Mouse (Mus musculus) kidney, embryonic 14.5 days (tissue): ENCODE measurements around the gene Vangl1. TPM values are rescaled to one million over a fixed set of nuclear protein-coding genes. Genes with fewer than 3 reads are reported as not detected.
A peak's percentile ranks its signal among the peaks of the same experiment; 100 is the strongest.

Experiments
- ATAC-seq: fragments of 200-750 bp; cut with Nextera tagmentation; 2 replicates; pipeline ENCODE4 v1.8.0; 2017; ENCODE audit warnings: moderate number of reproducible peaks, mild to moderate bottlenecking, moderate TSS enrichment, moderate library complexity; ENCODE audit not compliant: low FRiP score, low TSS enrichment
- H3K27ac ChIP-seq: fragments of 300-500 bp; sonication (generic); 2 replicates; pipeline ENCODE4 v1.5.1; 2014; ENCODE audit warnings: low read depth, mild to moderate bottlenecking, low read length, moderate library complexity, mixed read lengths
- H3K27me3 ChIP-seq: fragments of 300-500 bp; sonication (generic); 2 replicates; pipeline ENCODE4 v1.6.1; 2014; ENCODE audit warnings: mild to moderate bottlenecking, low read length; ENCODE audit not compliant: control insufficient read depth, insufficient read depth
- H3K36me3 ChIP-seq: fragments of 300-500 bp; sonication (generic); 2 replicates; pipeline ENCODE4 v1.6.1; 2014; ENCODE audit warnings: low read length, mixed read lengths; ENCODE audit not compliant: control insufficient read depth, insufficient read depth
- H3K4me1 ChIP-seq: fragments of 300-500 bp; sonication (generic); 2 replicates; pipeline ENCODE4 v1.6.1; 2014; ENCODE audit warnings: low read length, mixed read lengths; ENCODE audit not compliant: control insufficient read depth, insufficient read depth
- H3K4me2 ChIP-seq: fragments of 300-500 bp; sonication (generic); replicated peaks from 2 replicates; pipeline ENCODE4 v1.6.1; 2014; ENCODE audit warnings: low read depth, mild to moderate bottlenecking, low read length
- H3K4me3 ChIP-seq: fragments of 300-500 bp; sonication (generic); 2 replicates; pipeline ENCODE4 v1.5.1; 2014; ENCODE audit warnings: mild to moderate bottlenecking, low read length
- H3K9ac ChIP-seq: fragments of 300-500 bp; sonication (generic); 2 replicates; pipeline ENCODE4 v1.6.1; 2014; ENCODE audit warnings: low read depth, mild to moderate bottlenecking, low read length, moderate library complexity
- H3K9me3 ChIP-seq: fragments of 300-500 bp; sonication (generic); 2 replicates; pipeline ENCODE4 v1.6.1; 2016; ENCODE audit warnings: low read length; ENCODE audit not compliant: control insufficient read depth
- WGBS: fragments of 180-500 bp; shearing (Covaris S2); extraction: QIAGEN DNeasy Blood & Tissue Kit; methylation state at CpG from one replicate; pipeline ENCODE4 v1.1.7; 2014; 5-methylcytosine and 5-hydroxymethylcytosine counted together
- polyA plus RNA-seq: library from polyadenylated mRNA; unstranded; fragments of >200 nt; fragmentation: Nextera tagmentation; extraction: Ambion mirVana; gene quantifications from 2 replicates; pipeline ENCODE4 v1.2.1, GENCODE M21; 2014

Gene Vangl1
- polyA plus RNA-seq, 1 experiment from 2014 or later = 22.4 TPM

DNA sequence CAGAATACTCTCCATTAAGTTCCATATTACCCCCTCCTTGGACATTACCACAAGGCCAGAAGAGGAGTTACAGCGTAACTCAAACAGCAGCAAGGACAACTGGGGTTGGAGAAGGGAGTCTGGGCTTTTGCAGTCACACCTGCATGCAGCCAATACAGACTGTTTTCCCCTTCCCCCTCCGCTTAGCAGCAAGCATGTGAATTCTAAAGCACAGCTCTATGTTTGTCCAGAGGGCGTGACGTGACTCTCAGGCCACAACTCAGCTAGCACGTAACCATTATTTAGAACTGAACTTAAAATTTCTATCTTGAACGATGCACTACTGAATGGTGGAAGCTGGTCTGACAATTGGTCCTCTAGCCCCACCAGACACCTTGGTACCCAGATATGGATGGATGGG, 63.9 kb downstream of the Vangl1 start:
- H3K27ac ChIP-seq = no peak overlapping the region
- no peak for ATAC-seq

GRCm38 (mm10) chr3:102138899-102139298, 65.6 kb downstream of the Vangl1 start:
- Histone ChIP-seq H3K27me3 (no peaks in the 10 kb centered on the region), H3K4me3 (no peak overlapping the region), H3K4me2 (no peak overlapping the region), H3K27ac (no peak overlapping the region), H3K4me1 (peaks cover 8% of the 10 kb centered on the region), H3K9ac (no peak overlapping the region), H3K36me3 (no peaks in the 10 kb centered on the region), H3K9me3 (no peaks in the 10 kb centered on the region)
- ATAC-seq = peak; percentile 65; the same call in 1 of the 2 replicates
- WGBS = 44% methylated on average over 6 of the region's 6 CpGs

More for the DNA sequence above, 63.9 kb downstream of the Vangl1 start:
- H3K9me3 ChIP-seq = no peaks in the 10 kb centered on the region
- peaks cover 4% of the 10 kb centered on the region for H3K4me1 ChIP-seq
- H3K27me3 ChIP-seq = no peaks in the 10 kb centered on the region
- H3K9ac ChIP-seq = no peak overlapping the region
- 81% methylated on average over 6 of the region's 6 CpGs for WGBS
- no peak overlapping the region for H3K4me3 ChIP-seq
- H3K4me2 ChIP-seq = no peak overlapping the region
- H3K36me3 ChIP-seq = no peaks in the 10 kb centered on the region

GRCm38 (mm10) chr3:102137158-102137557, 67.3 kb downstream of the Vangl1 start:
- H3K4me3 ChIP-seq = no peak overlapping the region
- ATAC-seq = no peak
- H3K27me3 ChIP-seq = no peaks in the 10 kb centered on the region
- peaks cover 8% of the 10 kb centered on the region for H3K4me1 ChIP-seq
- no peak overlapping the region for H3K27ac ChIP-seq
- H3K36me3 ChIP-seq = no peaks in the 10 kb centered on the region
- H3K4me2 ChIP-seq = no peak overlapping the region
- H3K9me3 ChIP-seq = no peaks in the 10 kb centered on the region
- WGBS = 75% methylated on average over 10 of the region's 10 CpGs
- H3K9ac ChIP-seq = no peak overlapping the region

- no peak overlapping the region for H3K9ac ChIP-seq
- peak; percentile 61; the same call in 1 of the 2 replicates for ATAC-seq
- 21% methylated on average over 10 of the region's 10 CpGs for WGBS
- no peak overlapping the region for H3K4me3 ChIP-seq
- H3K36me3 ChIP-seq = no peaks in the 10 kb centered on the region
- H3K4me1 ChIP-seq = peaks cover 8% of the 10 kb centered on the region
- no peak overlapping the region for H3K4me2 ChIP-seq
- H3K27me3 ChIP-seq = no peaks in the 10 kb centered on the region
- no peaks in the 10 kb centered on the region for H3K9me3 ChIP-seq
- H3K27ac ChIP-seq = peak overlapping the region; percentile 77
Observed at GRCm38 (mm10) chr3:102135389-102136113, 68.9 kb downstream of the Vangl1 start.

DNA sequence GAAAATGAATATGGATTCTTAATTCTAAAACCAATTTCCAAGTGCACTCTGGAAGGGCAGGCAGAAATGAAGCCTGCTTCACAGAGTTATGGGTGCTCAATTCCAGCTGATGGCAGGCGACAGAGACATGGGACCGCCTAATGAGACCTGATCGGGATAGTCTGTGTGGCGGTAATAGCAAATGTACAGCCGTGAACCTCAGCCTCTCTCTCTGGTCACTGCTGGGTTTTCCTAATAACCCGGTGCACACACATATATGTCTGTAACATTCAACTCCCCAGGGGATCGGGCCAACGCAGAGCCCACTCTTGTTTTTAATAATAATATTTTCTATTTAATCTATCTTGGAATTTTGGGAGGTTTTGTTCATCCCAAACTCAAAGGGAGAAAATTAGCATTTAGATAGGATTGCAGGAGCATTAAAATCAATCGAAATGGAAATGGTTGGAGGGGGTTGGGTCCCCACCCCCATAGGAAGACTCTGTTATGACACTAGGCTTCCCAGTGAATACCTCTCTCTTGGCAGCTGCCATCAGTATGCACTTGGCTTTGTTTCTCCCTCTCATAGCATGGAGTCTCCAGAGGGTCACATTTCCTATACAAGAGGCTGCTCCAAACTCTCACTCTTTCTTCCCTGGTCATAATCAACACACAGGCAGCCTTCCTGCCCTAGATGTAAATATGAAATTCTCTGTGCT, 72.7 kb downstream of the Vangl1 start:
- ATAC-seq = no peak
- no peaks in the 10 kb centered on the region for H3K36me3 ChIP-seq
- no peaks in the 10 kb centered on the region for H3K27me3 ChIP-seq
- H3K9me3 ChIP-seq = no peaks in the 10 kb centered on the region
- no peak overlapping the region for H3K4me2 ChIP-seq
- H3K4me3 ChIP-seq = no peak overlapping the region
- no peak overlapping the region for H3K9ac ChIP-seq
- H3K27ac ChIP-seq = no peak overlapping the region
- 93% methylated on average over 9 of the region's 9 CpGs for WGBS
- H3K4me1 ChIP-seq = peaks cover 8% of the 10 kb centered on the region; the same call in 1 of the 2 replicates

DNA sequence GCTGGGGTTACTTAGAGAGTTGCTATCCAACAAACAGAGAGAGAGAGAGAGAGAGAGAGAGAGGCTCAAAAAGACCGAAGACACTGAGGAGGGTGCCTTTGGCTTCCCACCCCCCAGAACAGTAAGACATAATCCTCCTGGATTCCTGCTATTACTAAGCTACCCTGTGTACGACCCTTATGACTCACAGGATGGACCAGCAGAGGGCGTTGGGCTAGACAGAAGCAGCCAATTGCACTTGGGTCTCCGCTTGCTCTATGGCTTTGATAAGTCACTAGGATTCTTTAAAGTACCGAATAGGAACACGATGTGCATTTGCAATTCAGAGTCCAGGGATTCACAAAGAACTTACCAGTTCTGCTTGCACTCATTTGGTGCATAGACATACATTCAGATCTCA, 74.0 kb downstream of the Vangl1 start:
- H3K9ac ChIP-seq = no peak overlapping the region
- no peak overlapping the region for H3K4me2 ChIP-seq
- no peaks in the 10 kb centered on the region for H3K27me3 ChIP-seq
- H3K27ac ChIP-seq = no peak overlapping the region
- no peak for ATAC-seq
- no peaks in the 10 kb centered on the region for H3K9me3 ChIP-seq
- WGBS = 71% methylated on average over 6 of the region's 6 CpGs
- H3K4me3 ChIP-seq = no peak overlapping the region
- no peaks in the 10 kb centered on the region for H3K36me3 ChIP-seq
- peaks cover 3% of the 10 kb centered on the region; the same call in 1 of the 2 replicates for H3K4me1 ChIP-seq

- Histone ChIP-seq H3K27ac (no peak overlapping the region), H3K4me2 (no peak overlapping the region), H3K4me1 (no peaks in the 10 kb centered on the region), H3K27me3 (no peaks in the 10 kb centered on the region), H3K9ac (no peak overlapping the region), H3K4me3 (no peak overlapping the region), H3K36me3 (no peaks in the 10 kb centered on the region), H3K9me3 (no peaks in the 10 kb centered on the region)
- ATAC-seq = no peak
- 89% methylated on average over 2 of the region's 2 CpGs for WGBS
Observed at GRCm38 (mm10) chr3:102128242-102128641, 76.3 kb downstream of the Vangl1 start.

DNA sequence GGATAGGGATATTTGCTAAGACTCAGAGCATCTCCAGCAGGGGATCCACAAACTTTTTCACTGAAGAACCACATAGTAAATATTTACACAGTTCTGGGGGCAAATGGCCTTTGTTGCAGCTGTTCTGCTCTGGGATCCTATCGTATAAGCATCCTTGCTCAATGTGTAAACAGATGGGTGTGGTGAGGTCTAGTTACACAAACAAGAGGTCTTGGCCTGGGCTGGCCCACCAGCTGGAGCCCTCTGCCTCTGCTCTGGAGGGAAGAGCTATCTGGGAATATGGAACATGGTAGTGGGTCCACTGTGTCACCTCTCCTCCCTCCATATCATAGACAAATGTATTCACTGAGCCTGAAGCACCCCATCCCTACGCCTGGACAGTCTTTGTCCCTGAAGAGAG, 77.4 kb downstream of the Vangl1 start:
- 65% methylated on average over 2 of the region's 2 CpGs for whole genome bisulfite sequencing
- Histone ChIP-seq H3K9me3 (no peaks in the 10 kb centered on the region), H3K4me1 (no peaks in the 10 kb centered on the region), H3K9ac (no peak overlapping the region), H3K4me3 (no peak overlapping the region), H3K36me3 (no peaks in the 10 kb centered on the region), H3K27ac (no peak overlapping the region), H3K27me3 (no peaks in the 10 kb centered on the region), H3K4me2 (no peak overlapping the region)
- no peak for ATAC-seq

GRCm38 (mm10) chr3:102125546-102125945, 78.9 kb downstream of the Vangl1 start:
- H3K9ac ChIP-seq = no peak overlapping the region
- WGBS = 90% methylated on average over 1 of the region's 1 CpGs
- H3K4me1 ChIP-seq = no peaks in the 10 kb centered on the region
- H3K27ac ChIP-seq = no peak overlapping the region
- no peaks in the 10 kb centered on the region for H3K36me3 ChIP-seq
- H3K4me3 ChIP-seq = no peak overlapping the region
- no peak for ATAC-seq
- H3K9me3 ChIP-seq = 0 out of 2 replicates have a peak, but pooled peaks cover 2% of the 10 kb centered on the region
- no peaks in the 10 kb centered on the region for H3K27me3 ChIP-seq
- no peak overlapping the region for H3K4me2 ChIP-seq
